22 mouse cellular contexts compared by ENCODE assay signal in the genomic region with DNA sequence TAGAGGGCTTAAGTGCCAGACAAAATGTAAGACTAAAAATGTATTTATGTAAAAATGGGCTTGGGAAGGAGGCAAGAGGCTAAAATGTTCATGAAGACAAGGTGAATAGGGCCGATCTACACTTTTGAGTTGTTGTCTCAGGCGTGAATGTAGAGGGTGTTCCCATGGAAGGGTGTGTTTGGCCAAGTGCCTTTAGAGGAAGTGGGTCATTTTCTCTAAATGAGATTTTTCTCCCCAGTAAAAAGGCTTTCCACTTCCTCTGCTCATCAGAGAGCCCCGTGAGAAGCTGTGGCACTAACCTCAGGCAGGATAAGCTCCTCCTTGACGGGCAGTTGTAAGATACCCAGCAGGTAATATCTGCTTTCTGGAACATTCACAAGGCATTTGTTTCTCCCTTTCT.
"Had no signal": no experiment of that assay in that cellular context is flagged by ENCODE, and none has a peak within 500 bp of the region (broad histone marks: within the 10 kb centered on the region; RNA-seq: fewer than 3 reads in every experiment).

No protein-coding gene starts in this region.

- H3K4me3 ChIP-seq: kidney, embryonic 15.5 days; left cerebral cortex, adult 2 months; liver, embryonic 13.5 days; megakaryocyte, embryonic 14.5 days; midbrain, embryonic 10.5 days; midbrain, embryonic 13.5 days had no signal

- DNase-seq: kidney, adult 11 months; kidney, adult 8-10 months; kidney, postnatal 10 days; kidney, postnatal 36 days; layer of hippocampus, postnatal 36 days; liver, embryonic 13.5 days; lung, adult 2 months; lung, postnatal 14 days; lung, postnatal 4 days; right cerebral cortex, adult 18-20 months; right cerebral cortex, postnatal 14 days; right cerebral cortex, postnatal 4 days; thymus, adult 18-20 months; thymus, postnatal 14 days; thymus, postnatal 4 days had no signal

- H3K4me1 ChIP-seq: kidney, embryonic 15.5 days; liver, embryonic 13.5 days; midbrain, embryonic 10.5 days; midbrain, embryonic 13.5 days had no signal

- ATAC-seq: midbrain, embryonic 13.5 days; midbrain, embryonic 16.5 days had no signal

- H3K27me3 ChIP-seq: kidney, embryonic 15.5 days; liver, embryonic 13.5 days; megakaryocyte, embryonic 14.5 days; midbrain, embryonic 13.5 days had no signal

- H3K27ac ChIP-seq: kidney, embryonic 15.5 days; left cerebral cortex, adult 2 months; liver, embryonic 13.5 days; midbrain, embryonic 10.5 days; midbrain, embryonic 13.5 days; stomach, postnatal 0 days had no signal

- H3K36me3 ChIP-seq: kidney, embryonic 15.5 days; liver, embryonic 13.5 days; midbrain, embryonic 10.5 days; midbrain, embryonic 13.5 days had no signal
